Mouse (Mus musculus): ENCODE results near the gene Rab11fip4.

- TF ChIP-seq POLR2A (IDR thresholded peaks at IDR 0.05; ENCODE audit: low read depth, low read length) (no peak), CTCF (conservative IDR thresholded peaks at IDR 0.05; ENCODE audit: insufficient read depth, insufficient read length, low read depth, low read length) (no peak)
These were observed 122.7 kb downstream of the Rab11fip4 start for GRCm38 (mm10) chr11:79713678-79714077.
